Comparison of ENCODE assay signal across 1 mouse cellular context in the genomic region with DNA sequence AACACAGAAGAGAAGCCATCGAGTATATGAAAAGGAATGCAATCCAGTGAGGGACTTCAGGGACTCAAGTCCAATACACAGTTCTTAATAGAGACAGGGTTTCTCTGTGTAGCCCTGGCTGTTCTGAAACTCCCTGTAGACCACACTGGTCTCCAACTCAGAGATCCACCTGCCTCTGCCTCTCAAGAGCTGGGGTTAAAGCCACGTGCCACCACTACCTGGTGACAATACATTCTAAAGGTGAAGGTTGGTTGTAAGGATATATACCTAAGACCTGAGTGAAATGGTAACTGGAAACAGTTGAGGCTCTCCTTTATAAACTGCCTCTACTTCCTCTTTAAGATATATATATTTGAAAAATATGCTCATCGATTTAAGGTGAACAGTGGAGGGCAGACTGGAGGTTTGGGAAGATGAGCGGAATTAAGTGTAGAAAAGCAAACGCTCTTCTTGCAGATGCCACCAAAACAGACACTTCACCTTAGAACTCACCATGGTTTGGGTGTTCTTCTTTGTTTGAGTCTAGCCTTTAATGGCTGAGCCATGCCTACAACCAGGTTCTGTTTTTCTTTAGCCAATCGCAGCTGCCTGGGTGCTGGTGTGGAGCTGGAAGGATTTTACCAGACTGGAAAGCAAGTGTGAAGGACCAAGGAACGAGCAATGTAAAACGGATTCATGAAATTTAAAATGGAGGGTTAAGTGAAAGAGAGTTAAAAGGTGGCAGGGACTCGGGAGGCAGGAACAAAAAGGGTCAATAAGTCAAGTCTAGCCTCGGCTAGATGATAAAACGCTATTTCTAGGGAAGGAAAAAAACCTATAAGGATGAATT.
A peak's percentile ranks its signal among the peaks of the same experiment; 100 is the strongest.
TF ChIP-seq lines count a peak whose summit lies in the region.

No protein-coding gene starts in this region.

TF ChIP-seq in CH12.LX, 34 proteins besides CTCF, POLR2A, EP300 and RAD21 (continued from another document):
- TF ChIP-seq UBTF (IDR thresholded peaks at IDR 0.05; ENCODE audit: low read depth, low read length): 0 out of 2 replicates have a peak, but pooled peaks have one; percentile 21
- no peak for TF ChIP-seq JUN (IDR thresholded peaks at IDR 0.05; ENCODE audit: insufficient read depth, low read depth, low read length)
- peak; percentile 85 for TF ChIP-seq MAX (IDR thresholded peaks at IDR 0.05; ENCODE audit: low read length)
- no peak for TF ChIP-seq ZNF384 (IDR thresholded peaks at IDR 0.05; ENCODE audit: low read depth, low read length)
- TF ChIP-seq ZMIZ1 (IDR thresholded peaks at IDR 0.05; ENCODE audit: low read depth, low read length): no peak
- no peak for TF ChIP-seq USF2 (conservative IDR thresholded peaks at IDR 0.05; ENCODE audit: low read depth, low read length)
- no peak for TF ChIP-seq JUND (conservative IDR thresholded peaks at IDR 0.05; ENCODE audit: low read depth, low read length)
- TF ChIP-seq NELFE (IDR thresholded peaks at IDR 0.05; ENCODE audit: low read depth, low read length): no peak
- TF ChIP-seq ZKSCAN1 (IDR thresholded peaks at IDR 0.05; ENCODE audit: borderline replicate concordance, low read depth, low read length): no peak
- TF ChIP-seq TCF12 (IDR thresholded peaks at IDR 0.05; ENCODE audit: low read depth, low read length): no peak
- no peak for TF ChIP-seq HCFC1 (IDR thresholded peaks at IDR 0.05; ENCODE audit: low read depth, low read length)
- TF ChIP-seq MAZ (IDR thresholded peaks at IDR 0.05; ENCODE audit: low read depth, low read length): 0 out of 2 replicates have a peak, but pooled peaks have one; percentile 17
- no peak for TF ChIP-seq USF1 (IDR thresholded peaks at IDR 0.05; ENCODE audit: low read depth, low read length)
- no peak for TF ChIP-seq MEF2A (IDR thresholded peaks at IDR 0.05; ENCODE audit: borderline replicate concordance, low read depth, low read length)
- no peak for TF ChIP-seq ETS1 (conservative IDR thresholded peaks at IDR 0.05; ENCODE audit: low read depth, low read length)
- TF ChIP-seq MAFK (IDR thresholded peaks at IDR 0.05; ENCODE audit: insufficient replicate concordance, low read length): no peak
- TF ChIP-seq RCOR1 (conservative IDR thresholded peaks at IDR 0.05; ENCODE audit: low read depth, low read length): no peak
- no peak for TF ChIP-seq TBP (conservative IDR thresholded peaks at IDR 0.05; ENCODE audit: low read depth, low read length)
- TF ChIP-seq MYC (IDR thresholded peaks at IDR 0.05; ENCODE audit: low read depth, low read length): peak; percentile 81
- TF ChIP-seq PAX5 (IDR thresholded peaks at IDR 0.05; ENCODE audit: low read length): no peak
- TF ChIP-seq ELF1 (IDR thresholded peaks at IDR 0.05; ENCODE audit: low read depth, low read length): no peak
- no peak for TF ChIP-seq KAT2A (IDR thresholded peaks at IDR 0.05; ENCODE audit: insufficient replicate concordance, low read length)
- TF ChIP-seq CHD2 (IDR thresholded peaks at IDR 0.05; ENCODE audit: low read length): no peak
- TF ChIP-seq SIN3A (IDR thresholded peaks at IDR 0.05; ENCODE audit: low read length): peak; percentile 51; the same call in 1 of the 2 replicates
- 0 out of 2 replicates have a peak, but pooled peaks have one; percentile 23 for TF ChIP-seq IRF4 (IDR thresholded peaks at IDR 0.05; ENCODE audit: low read depth, low read length)
TF ChIP-seq in CH12.LX: peak in this region for 8.
